Mouse (Mus musculus) C2C12 (cell line): Measurements from ENCODE around the gene Sema3b. TPM values are rescaled to one million over a fixed set of nuclear protein-coding genes. Genes with fewer than 3 reads are reported as not detected.
A peak's percentile ranks its signal among the peaks of the same experiment; 100 is the strongest.

Experiments
- H3K27me3 ChIP-seq: one replicate; pipeline ENCODE4 v1.6.1; 2011; ENCODE audit not compliant: control insufficient read depth, insufficient read depth, insufficient read length
- H3K36me3 ChIP-seq: one replicate; pipeline ENCODE4 v1.6.1; 2011; ENCODE audit not compliant: control insufficient read depth, insufficient read depth
- H3K4me3 ChIP-seq: one replicate; pipeline ENCODE4 v1.5.1; 2011; ENCODE audit warnings: mild to moderate bottlenecking, control low read depth; ENCODE audit not compliant: poor library complexity, insufficient read depth, severe bottlenecking
- H3K79me2 ChIP-seq: one replicate; pipeline ENCODE4 v1.6.1; 2011; ENCODE audit not compliant: control insufficient read depth, insufficient read depth
- H3K79me3 ChIP-seq: one replicate; pipeline ENCODE4 v1.6.1; 2011; ENCODE audit warnings: low read depth, control low read depth
- H3ac ChIP-seq: one replicate; pipeline ENCODE3; 2011; ENCODE audit warnings: low read depth; ENCODE audit not compliant: control insufficient read depth, insufficient read length
- CEBPB ChIP-seq: IDR thresholded peaks from one replicate; pipeline ENCODE4 v1.6.1; 2011; ENCODE audit warnings: low read depth, mild to moderate bottlenecking, control low read depth, moderate library complexity
- CTCF ChIP-seq: IDR thresholded peaks from one replicate; pipeline ENCODE4 v1.5.1; 2011; ENCODE audit not compliant: control insufficient read depth, insufficient read depth, insufficient read length
- FOSL1 ChIP-seq: IDR thresholded peaks from one replicate; pipeline ENCODE4 v1.8.0; 2011; ENCODE audit warnings: mild to moderate bottlenecking, low read length; ENCODE audit not compliant: poor library complexity, insufficient read depth, severe bottlenecking
- MAX ChIP-seq: IDR thresholded peaks from one replicate; pipeline ENCODE4 v1.6.1; 2011; ENCODE audit warnings: mild to moderate bottlenecking, control low read depth
- MYOD1 ChIP-seq: IDR thresholded peaks from one replicate; pipeline ENCODE4 v1.6.1; 2011; ENCODE audit warnings: low read depth; ENCODE audit not compliant: control insufficient read depth, insufficient read length
- MYOG ChIP-seq: IDR thresholded peaks from one replicate; pipeline ENCODE4 v1.6.1; 2011; ENCODE audit not compliant: control insufficient read depth, insufficient read length; ENCODE audit errors: extremely low read depth
- USF1 ChIP-seq: IDR thresholded peaks from one replicate; pipeline ENCODE4 v1.6.1; 2011; ENCODE audit warnings: low read depth, mild to moderate bottlenecking, control low read depth, moderate library complexity
- polyA plus RNA-seq: library from polyadenylated mRNA; unstranded; fragments of >200 nt; fragmentation: generic; extraction: Trizol; gene quantifications from one replicate; pipeline ENCODE4 v1.2.1, GENCODE M21; 2012; ENCODE audit warnings: missing spikeins

The Sema3b gene
- polyA plus RNA-seq, 1 experiment: 13.7 TPM

DNA sequence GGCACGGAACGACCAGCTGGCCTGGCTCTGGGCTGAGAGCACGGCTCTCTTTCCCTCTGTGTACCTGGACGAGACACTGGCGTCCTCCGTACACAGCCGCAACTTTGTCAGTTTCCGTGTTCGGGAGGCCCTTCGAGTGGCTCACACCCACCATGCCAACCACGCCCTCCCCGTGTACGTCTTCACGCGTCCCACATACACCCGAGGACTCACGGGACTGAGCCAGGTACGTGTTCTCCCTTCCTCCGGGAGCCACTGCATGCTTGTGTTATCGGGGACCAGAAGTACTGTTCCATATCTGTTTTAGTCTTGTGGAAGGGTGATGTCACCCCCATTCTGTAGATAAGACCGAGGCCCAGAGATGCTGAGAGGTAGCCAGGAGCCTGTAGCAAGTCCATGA is 38.2 kb downstream of the Sema3b start:
- no peak for TF ChIP-seq MYOG
- no peak for TF ChIP-seq MYOD1
- no peak for TF ChIP-seq FOSL1
- TF ChIP-seq USF1: no peak
- TF ChIP-seq MAX: no peak
- TF ChIP-seq CTCF: no peak
- no peak for TF ChIP-seq CEBPB
- H3K79me3 ChIP-seq: peaks cover 12% of the 10 kb centered on the region
- peaks cover 10% of the 10 kb centered on the region for H3K36me3 ChIP-seq
- H3K4me3 ChIP-seq: no peak overlapping the region
- peaks cover 26% of the 10 kb centered on the region for H3K79me2 ChIP-seq
- H3K27me3 ChIP-seq: no peaks in the 10 kb centered on the region
- no peak overlapping the region for H3ac ChIP-seq

DNA sequence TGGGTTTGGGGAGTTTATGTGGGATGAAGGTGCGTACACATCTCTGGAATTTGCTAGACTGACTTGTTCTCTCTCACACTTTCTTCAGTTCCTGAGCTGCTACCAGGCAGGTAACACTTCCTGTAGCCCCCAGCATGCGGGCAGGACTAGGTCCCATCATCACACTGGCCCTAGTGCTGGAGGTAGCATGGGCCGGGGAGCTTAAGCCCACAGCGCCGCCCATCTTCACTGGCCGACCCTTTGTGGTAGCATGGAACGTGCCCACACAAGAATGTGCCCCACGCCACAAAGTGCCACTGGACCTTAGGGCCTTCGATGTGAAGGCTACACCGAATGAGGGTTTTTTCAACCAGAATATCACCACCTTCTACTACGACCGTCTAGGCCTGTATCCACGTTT is 39.0 kb downstream of the Sema3b start:
- Histone ChIP-seq H3K4me3 (peak overlapping the region; percentile 66), H3K79me2 (peaks cover 26% of the 10 kb centered on the region), H3ac (peak overlapping the region; percentile 51), H3K36me3 (peaks cover 10% of the 10 kb centered on the region), H3K27me3 (no peaks in the 10 kb centered on the region), H3K79me3 (peaks cover 12% of the 10 kb centered on the region)
- TF ChIP-seq MYOG (no peak), CTCF (no peak), MAX (no peak), USF1 (no peak)

DNA sequence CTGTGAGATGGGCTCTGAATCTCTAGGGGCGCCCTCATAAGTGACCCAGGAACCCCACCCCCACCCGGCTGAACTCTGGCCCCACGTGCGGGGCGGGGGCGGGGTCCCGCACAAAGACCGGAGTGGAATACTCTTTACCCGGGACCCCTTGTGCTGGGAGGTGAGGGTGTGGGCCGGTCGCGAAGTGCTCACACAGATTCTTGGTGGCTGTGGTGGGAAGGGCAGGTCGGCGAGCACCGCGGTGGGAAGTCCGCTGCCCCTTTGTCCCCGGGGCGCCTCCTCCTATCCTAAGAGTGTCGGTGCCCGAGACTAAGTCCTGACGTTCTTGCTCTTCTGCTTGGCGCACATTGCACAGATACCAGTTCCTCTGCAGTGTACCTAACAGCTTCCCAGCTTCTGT is 39.8 kb downstream of the Sema3b start:
- H3K79me2 ChIP-seq: peaks cover 26% of the 10 kb centered on the region
- no peaks in the 10 kb centered on the region for H3K27me3 ChIP-seq
- TF ChIP-seq MYOG (no peak), CTCF (no peak), USF1 (no peak), FOSL1 (no peak), MAX (peak; percentile 3), MYOD1 (no peak), CEBPB (no peak)
- H3K79me3 ChIP-seq: peaks cover 12% of the 10 kb centered on the region
- H3ac ChIP-seq: peak overlapping the region; percentile 78
- peaks cover 16% of the 10 kb centered on the region for H3K36me3 ChIP-seq
- peak overlapping the region; percentile 66 for H3K4me3 ChIP-seq

DNA sequence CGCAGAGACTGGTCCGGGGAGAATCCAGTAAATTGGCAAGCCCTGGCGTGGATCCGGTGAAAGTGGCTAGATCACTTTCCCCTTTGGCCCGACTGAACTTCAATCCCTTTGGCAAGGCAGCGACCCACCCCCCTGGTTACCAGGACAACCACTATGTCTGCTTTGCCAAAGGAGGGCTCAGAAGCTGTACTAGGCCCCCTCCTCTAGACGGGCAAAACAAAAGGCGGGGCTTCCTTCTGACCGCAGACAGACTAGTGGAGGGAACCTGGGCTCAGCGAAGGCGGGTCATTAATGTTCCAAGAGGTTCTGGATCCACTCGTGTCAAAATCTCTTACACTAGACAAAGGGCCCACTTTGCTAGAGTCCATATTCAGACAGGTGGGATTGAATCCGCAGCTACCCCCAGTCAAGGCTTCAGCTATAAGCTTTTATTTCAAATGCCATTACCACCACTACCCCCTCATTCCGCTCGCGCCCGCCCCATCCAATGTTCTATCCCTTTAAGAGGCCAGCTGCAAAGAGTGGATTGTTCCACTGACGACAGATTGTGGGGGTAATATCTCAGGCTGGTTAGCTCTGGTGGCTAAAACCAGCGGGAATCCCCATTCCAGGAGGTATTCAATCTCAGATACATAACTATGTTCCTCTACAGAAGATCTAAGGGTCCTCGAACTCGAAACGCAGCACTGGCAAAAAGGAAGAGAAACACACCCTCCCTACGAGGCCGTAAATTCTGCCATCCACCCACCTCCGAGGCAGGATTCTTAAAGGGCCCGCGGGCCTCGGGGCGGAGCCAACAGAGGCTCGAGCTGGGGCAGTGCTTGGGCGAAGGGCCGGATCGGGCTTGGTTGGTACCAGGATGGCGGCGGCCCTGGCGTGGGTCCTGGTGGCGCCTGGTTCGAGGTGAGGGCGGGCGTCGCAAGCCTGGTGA is 40.4 kb downstream of the Sema3b start:
- peak overlapping the region; percentile 66 for H3K4me3 ChIP-seq
- H3K36me3 ChIP-seq: peaks cover 16% of the 10 kb centered on the region
- no peak for TF ChIP-seq CTCF
- TF ChIP-seq MYOG: no peak
- TF ChIP-seq MYOD1: no peak
- TF ChIP-seq USF1: no peak
- no peak for TF ChIP-seq CEBPB
- TF ChIP-seq FOSL1: no peak
- no peak for TF ChIP-seq MAX

DNA sequence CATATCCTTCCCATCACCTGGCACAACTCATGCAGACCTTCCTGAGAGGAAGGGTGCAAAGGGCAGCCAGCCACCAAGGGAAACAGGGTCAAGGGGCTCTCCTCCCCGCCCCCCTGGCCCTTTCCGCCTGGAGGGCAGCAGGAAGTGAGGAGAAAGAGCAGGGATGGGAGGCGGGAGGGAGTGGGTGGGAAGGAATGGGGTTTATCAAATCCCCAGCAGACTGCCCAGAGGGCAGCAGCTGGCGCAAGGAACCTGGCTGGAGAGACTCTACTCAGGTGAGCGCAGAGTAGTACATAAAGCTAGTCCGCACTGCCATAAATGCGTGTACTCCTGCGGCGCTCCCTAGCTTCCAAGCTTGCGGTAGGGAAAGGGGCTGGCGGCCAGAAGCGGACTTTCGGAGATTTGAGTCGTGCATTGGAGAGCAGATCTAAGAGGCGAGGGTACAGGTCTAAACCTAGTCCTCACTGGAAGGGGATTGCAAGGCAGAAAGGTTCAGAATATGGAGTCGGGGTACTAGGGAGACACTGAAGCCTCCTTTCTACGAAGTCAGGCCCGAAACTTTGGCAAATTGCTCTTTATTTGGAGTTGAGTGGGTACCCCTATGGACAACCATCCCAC is 41.2 kb downstream of the Sema3b start, which contains the start of gene Hyal2:
Gene Hyal2 (plus strand): TSS at position 244 of the 618 bp plus-strand sequence.
- Histone ChIP-seq H3K79me2 (peaks cover 26% of the 10 kb centered on the region), H3K79me3 (peaks cover 12% of the 10 kb centered on the region), H3K4me3 (peak within 1 kb of the TSS; percentile 66), H3K27me3 (no peaks in the 10 kb centered on the region), H3ac (peak within 1 kb of the TSS; percentile 78), H3K36me3 (peaks cover 13% of the 10 kb centered on the region)
- TF ChIP-seq FOSL1: no peak
- no peak for TF ChIP-seq CTCF
- TF ChIP-seq MYOG: no peak
- no peak for TF ChIP-seq MYOD1
- TF ChIP-seq USF1: no peak
- no peak for TF ChIP-seq MAX
- TF ChIP-seq CEBPB: no peak

More for the DNA sequence above, 40.4 kb downstream of the Sema3b start:
- Histone ChIP-seq H3K79me2 (peaks cover 26% of the 10 kb centered on the region), H3K79me3 (peaks cover 12% of the 10 kb centered on the region), H3ac (peak overlapping the region; percentile 78), H3K27me3 (no peaks in the 10 kb centered on the region)

DNA sequence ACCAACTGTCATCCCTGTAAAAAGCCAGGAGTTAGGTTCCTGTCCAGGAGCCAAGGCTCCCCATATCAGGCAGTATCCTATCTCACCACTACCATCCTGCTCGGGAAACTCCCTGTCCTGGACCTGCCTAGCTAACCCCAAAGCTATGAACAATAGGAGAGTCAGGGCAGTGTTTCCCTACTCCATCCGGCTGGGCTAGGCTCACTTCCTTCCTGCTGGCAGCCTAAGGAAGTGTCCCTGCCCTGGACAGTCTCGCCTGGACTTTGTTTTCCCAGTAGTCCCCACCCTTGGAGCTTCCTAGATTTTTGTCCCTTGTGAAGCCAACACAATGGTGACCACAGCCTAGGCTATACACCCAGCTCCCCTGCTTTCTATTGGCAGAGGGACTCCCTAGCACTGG is 42.2 kb downstream of the Sema3b start:
- Histone ChIP-seq H3K79me2 (peaks cover 26% of the 10 kb centered on the region), H3ac (no peak overlapping the region), H3K4me3 (no peak overlapping the region), H3K79me3 (peaks cover 11% of the 10 kb centered on the region), H3K36me3 (peaks cover 13% of the 10 kb centered on the region), H3K27me3 (no peaks in the 10 kb centered on the region)
- TF ChIP-seq FOSL1: no peak
- TF ChIP-seq MYOD1: no peak
- no peak for TF ChIP-seq CEBPB
- no peak for TF ChIP-seq MAX
- no peak for TF ChIP-seq MYOG
- no peak for TF ChIP-seq CTCF
- TF ChIP-seq USF1: no peak
